Mouse (Mus musculus): ENCODE measurements at regions not wholly inside any gene's neighbourhood (a gene's known extent, or its start where the extent isn't known, plus 50 kb on each side); places are given as distances from the start of the nearest gene placed in this dataset.

DNA sequence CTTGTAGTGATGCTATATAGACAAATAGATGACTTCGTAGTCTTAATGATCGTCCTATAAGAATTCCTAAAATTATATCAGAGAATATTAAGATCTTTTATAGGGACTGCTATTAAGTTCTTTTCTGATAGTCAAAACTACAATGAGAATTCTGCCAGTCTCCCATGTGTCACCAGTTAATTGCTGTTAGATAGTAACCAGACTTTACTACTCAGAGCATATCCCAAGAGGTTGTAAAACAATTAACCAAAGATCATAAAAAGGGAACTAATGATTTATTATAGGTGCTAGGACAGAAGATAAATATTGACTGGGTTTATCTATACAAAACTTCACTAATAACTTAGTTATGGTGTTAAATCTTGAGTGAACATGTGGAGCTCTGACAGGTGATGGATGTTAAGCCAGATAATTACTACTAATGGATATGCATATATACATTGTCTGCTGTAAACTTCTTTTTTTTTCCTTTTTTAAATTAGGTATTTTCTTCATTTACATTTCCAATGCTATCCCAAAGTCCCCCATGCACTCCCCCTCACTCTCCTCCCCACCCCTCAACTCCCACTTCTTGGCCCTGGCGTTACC, 615.5 kb downstream of the Prdm13 start:
- intact Hi-C loops (cut with DNase I), result no loop called here
- DNase-seq, result no peak

All from heart, postnatal 36 days (tissue).